Mouse (Mus musculus) layer of hippocampus, adult 6 months (tissue): Measurements from ENCODE around the gene Olfr994. TPM values are rescaled to one million over a fixed set of nuclear protein-coding genes. Genes with fewer than 3 reads are reported as not detected.

Experiments used
- long read RNA-seq, 2 experiments: library from polyadenylated mRNA; unstranded; transcript quantifications; one replicate each; pipeline ENCODE4 v2.0.0; 2019 to 2020
- polyA plus RNA-seq: library from polyadenylated mRNA; unstranded; fragments of <200 nt; fragmentation: Nextera tagmentation; gene quantifications from 2 replicates; pipeline ENCODE4 v1.2.3, GENCODE M21; 2021

Gene Olfr994
- not detected in 2 replicates for polyA plus RNA-seq
- long read RNA-seq, experiment 1: 0 reads
- long read RNA-seq, experiment 2: 0 reads

GRCm38 (mm10) chr2:85436351-85436750 lies at the start of gene Olfr994:
TSS of gene Olfr994 (minus strand) at chr2:85436451.

GRCm38 (mm10) chr2:85443539-85443938 lies 7.3 kb upstream of the Olfr994 start, which contains the start of gene Olfr995:
TSS of gene Olfr995 (minus strand) at chr2:85443639.

GRCm38 (mm10) chr2:85414777-85415176 lies 21.5 kb downstream of the Olfr994 start, which contains the start of gene Olfr993:
TSS of gene Olfr993 (minus strand) at chr2:85414877.

GRCm38 (mm10) chr2:85409369-85409768 lies 26.9 kb downstream of the Olfr994 start, which contains the start of gene Olfr992:
TSS of gene Olfr992 (minus strand) at chr2:85409469.

Other genes with a start within 250 kb of the Olfr994 start
- 3.9 and 4.0 TPM in 2 replicates for gene Lrrc55, start 239.3 kb downstream of the Olfr994 start, polyA plus RNA-seq
- not detected in 2 replicates for gene Olfr987, start 97.1 kb downstream of the Olfr994 start, polyA plus RNA-seq
- gene Olfr988, start 73.2 kb downstream of the Olfr994 start, polyA plus RNA-seq: not detected in 2 replicates
- not detected in 2 replicates for gene Olfr992, start 27.0 kb downstream of the Olfr994 start, polyA plus RNA-seq
- gene Olfr993, start 21.6 kb downstream of the Olfr994 start, polyA plus RNA-seq: not detected in 2 replicates
- not detected in 2 replicates for gene Olfr995, start 7.2 kb upstream of the Olfr994 start, polyA plus RNA-seq
- 0.15 and 0.25 TPM in 2 replicates for gene 4833423E24Rik, start 82.6 kb upstream of the Olfr994 start, polyA plus RNA-seq
- not detected in 2 replicates for gene Olfr996, start 142.8 kb upstream of the Olfr994 start, polyA plus RNA-seq
- gene Olfr998, start 152.5 kb upstream of the Olfr994 start, polyA plus RNA-seq: not detected in 2 replicates
- gene Olfr1000, start 175.5 kb upstream of the Olfr994 start, polyA plus RNA-seq: not detected in 2 replicates
- gene Olfr1002, start 214.3 kb upstream of the Olfr994 start, polyA plus RNA-seq: not detected in 2 replicates
- gene Olfr154, start 228.0 kb upstream of the Olfr994 start, polyA plus RNA-seq: not detected in 2 replicates
- not detected in 2 replicates for gene Olfr1006, start 242.3 kb upstream of the Olfr994 start, polyA plus RNA-seq